Mouse (Mus musculus) cortical plate, adult 2 months (tissue): ENCODE measurements around the gene Esm1.

Experiments
- CTCF ChIP-seq: fragments of 200-500 bp; IDR thresholded peaks from 2 replicates; pipeline ENCODE4 v1.5.1; 2011; ENCODE audit warnings: mild to moderate bottlenecking, control low read depth, low read length; ENCODE audit not compliant: insufficient read depth; ENCODE audit errors: extremely low read depth
- POLR2A ChIP-seq: fragments of 200-500 bp; IDR thresholded peaks from 2 replicates; pipeline ENCODE4 v1.6.1; 2011; ENCODE audit warnings: mild to moderate bottlenecking, low read length, control low read depth; ENCODE audit not compliant: insufficient read depth; ENCODE audit errors: extremely low read depth

DNA sequence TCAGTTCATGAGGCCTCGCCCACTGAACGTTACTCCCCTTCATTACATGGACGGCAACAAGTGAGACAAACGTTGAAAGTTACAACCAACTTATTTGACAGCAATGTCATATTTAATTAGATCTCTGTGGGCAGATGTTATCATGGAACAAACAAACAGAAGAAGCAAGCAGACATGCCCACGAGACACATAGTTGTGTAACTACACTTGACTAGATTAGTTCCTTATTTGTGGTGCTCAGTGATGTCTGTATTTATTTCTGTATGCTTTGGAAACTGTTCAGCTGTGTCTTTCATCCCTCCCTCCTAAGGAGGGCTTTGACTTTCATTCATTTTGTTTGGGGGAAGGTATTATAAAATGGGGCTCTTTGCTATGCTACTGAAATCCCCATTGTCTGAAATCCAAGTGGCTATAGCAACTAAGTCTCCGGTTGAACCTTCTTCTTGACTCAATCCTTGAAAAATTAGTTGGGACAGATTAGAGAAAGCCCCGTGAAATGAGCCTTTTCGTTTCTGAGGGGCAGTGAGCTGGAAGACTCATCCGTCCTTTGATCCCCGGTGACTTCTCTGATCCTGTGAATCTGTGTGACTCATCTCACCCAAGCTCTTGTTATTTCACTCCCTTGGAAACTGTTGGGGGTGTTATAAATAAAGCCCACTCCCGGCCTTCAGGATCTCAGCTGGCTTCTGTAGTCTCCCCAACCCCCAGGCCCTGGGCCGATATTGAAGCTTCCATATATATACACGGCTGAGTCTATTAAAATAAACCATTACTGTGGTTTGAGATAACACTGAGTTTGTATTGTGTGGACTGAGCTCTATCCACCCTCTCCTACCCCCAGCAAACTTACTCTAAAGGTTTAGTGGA is 12.4 kb upstream of the Esm1 start:
- TF ChIP-seq CTCF (no peak), POLR2A (no peak)
